Mouse (Mus musculus): ENCODE data around the gene Zscan22.

GRCm38 (mm10) chr7:12927191-12927680, 29.6 kb downstream of the Zscan22 start, which contains the start of gene Rnf225:
- TF ChIP-seq POLR2A (IDR thresholded peaks at IDR 0.05; ENCODE audit: low read depth, low read length), result no peak
- TF ChIP-seq CTCF (IDR thresholded peaks at IDR 0.05; ENCODE audit: extremely low read depth, insufficient read length, insufficient replicate concordance, low read depth, low read length), result no peak
